Mouse (Mus musculus): Measurements from ENCODE around the gene P2rx5. TPM values are rescaled to one million over a fixed set of nuclear protein-coding genes. Genes with fewer than 3 reads are reported as not detected.

Gene P2rx5
- polyA plus RNA-seq, 1 experiment from 2014 or later, result 0.42 TPM

GRCm38 (mm10) chr11:73146975-73147365 lies 13.3 kb upstream of the P2rx5 start:
- no peak for ATAC-seq (ENCODE audit: low FRiP score)
- no peak overlapping the region for H3K4me2 ChIP-seq
- 70% methylated on average over 7 of the region's 7 CpGs for WGBS
- no peaks in the 10 kb centered on the region for H3K9me3 ChIP-seq
- no peaks in the 10 kb centered on the region for H3K27me3 ChIP-seq
- no peaks in the 10 kb centered on the region for H3K4me1 ChIP-seq (replicated peaks)
- H3K36me3 ChIP-seq, result no peaks in the 10 kb centered on the region
- no peak overlapping the region for H3K9ac ChIP-seq
- no peak overlapping the region for H3K27ac ChIP-seq
- H3K4me3 ChIP-seq, result no peak overlapping the region

GRCm38 (mm10) chr11:73148209-73148608 lies 12.0 kb upstream of the P2rx5 start:
- no peak overlapping the region for H3K9ac ChIP-seq
- no peak overlapping the region for H3K4me2 ChIP-seq
- H3K4me3 ChIP-seq, result no peak overlapping the region
- no peaks in the 10 kb centered on the region for H3K4me1 ChIP-seq (replicated peaks)
- no peaks in the 10 kb centered on the region for H3K9me3 ChIP-seq
- no peak for ATAC-seq (ENCODE audit: low FRiP score)
- H3K36me3 ChIP-seq, result no peaks in the 10 kb centered on the region
- H3K27me3 ChIP-seq, result no peaks in the 10 kb centered on the region
- no peak overlapping the region for H3K27ac ChIP-seq
- WGBS, result 77% methylated on average over 9 of the region's 9 CpGs

- Histone ChIP-seq H3K27ac (no peak overlapping the region), H3K9me3 (no peaks in the 10 kb centered on the region), H3K9ac (no peak overlapping the region), H3K4me1 (replicated peaks) (peaks cover 2% of the 10 kb centered on the region; the same call in 1 of the 2 replicates), H3K27me3 (peaks cover 17% of the 10 kb centered on the region), H3K36me3 (no peaks in the 10 kb centered on the region), H3K4me2 (no peak overlapping the region), H3K4me3 (no peak overlapping the region)
- ATAC-seq (ENCODE audit: low FRiP score), result no peak
- 84% methylated on average over 6 of the region's 6 CpGs for WGBS
These were observed 5.2 kb upstream of the P2rx5 start for GRCm38 (mm10) chr11:73155071-73155470.

GRCm38 (mm10) chr11:73160811-73161200 lies 585 bp downstream of the P2rx5 start:
- Histone ChIP-seq H3K4me2 (peak overlapping the region; percentile 84), H3K27me3 (peaks cover 35% of the 10 kb centered on the region), H3K4me3 (peak overlapping the region; percentile 48), H3K9me3 (no peaks in the 10 kb centered on the region), H3K36me3 (no peaks in the 10 kb centered on the region), H3K27ac (no peak overlapping the region), H3K4me1 (replicated peaks) (peaks cover 12% of the 10 kb centered on the region), H3K9ac (no peak overlapping the region; the same call in 1 of the 2 replicates)
- ATAC-seq (ENCODE audit: low FRiP score), result no peak
- WGBS, result 30% methylated on average over 6 of the region's 6 CpGs

GRCm38 (mm10) chr11:73161616-73162015 lies 1.4 kb downstream of the P2rx5 start:
- H3K36me3 ChIP-seq, result no peaks in the 10 kb centered on the region
- H3K4me2 ChIP-seq, result no peak overlapping the region
- ATAC-seq (ENCODE audit: low FRiP score), result no peak
- H3K9me3 ChIP-seq, result no peaks in the 10 kb centered on the region
- no peak overlapping the region for H3K27ac ChIP-seq
- H3K4me1 ChIP-seq (replicated peaks), result peaks cover 12% of the 10 kb centered on the region
- no peak overlapping the region for H3K9ac ChIP-seq
- no peak overlapping the region for H3K4me3 ChIP-seq
- WGBS, result 96% methylated on average over 4 of the region's 4 CpGs
- peaks cover 35% of the 10 kb centered on the region for H3K27me3 ChIP-seq

GRCm38 (mm10) chr11:73162284-73162683 lies 2.1 kb downstream of the P2rx5 start:
- Histone ChIP-seq H3K27me3 (peaks cover 35% of the 10 kb centered on the region), H3K4me1 (replicated peaks) (peaks cover 12% of the 10 kb centered on the region), H3K9ac (no peak overlapping the region), H3K4me3 (no peak overlapping the region), H3K27ac (no peak overlapping the region), H3K36me3 (no peaks in the 10 kb centered on the region), H3K4me2 (no peak overlapping the region), H3K9me3 (no peaks in the 10 kb centered on the region)
- 78% methylated on average over 5 of the region's 5 CpGs for WGBS
- no peak for ATAC-seq (ENCODE audit: low FRiP score)

GRCm38 (mm10) chr11:73168071-73168470 lies 7.8 kb downstream of the P2rx5 start:
- peaks cover 13% of the 10 kb centered on the region for H3K36me3 ChIP-seq
- H3K27me3 ChIP-seq, result no peaks in the 10 kb centered on the region
- 0 out of 2 replicates have a peak, but pooled peaks cover 10% of the 10 kb centered on the region for H3K4me1 ChIP-seq (replicated peaks)
- WGBS, result 84% methylated on average over 8 of the region's 8 CpGs
- no peak overlapping the region for H3K4me3 ChIP-seq
- H3K9ac ChIP-seq, result no peak overlapping the region
- no peaks in the 10 kb centered on the region for H3K9me3 ChIP-seq
- ATAC-seq (ENCODE audit: low FRiP score), result no peak
- no peak overlapping the region for H3K4me2 ChIP-seq
- no peak overlapping the region for H3K27ac ChIP-seq

GRCm38 (mm10) chr11:73168576-73168975 lies 8.4 kb downstream of the P2rx5 start:
- Histone ChIP-seq H3K27me3 (no peaks in the 10 kb centered on the region), H3K4me1 (replicated peaks) (0 out of 2 replicates have a peak, but pooled peaks cover 10% of the 10 kb centered on the region), H3K36me3 (peaks cover 13% of the 10 kb centered on the region), H3K4me2 (no peak overlapping the region), H3K27ac (no peak overlapping the region), H3K9ac (no peak overlapping the region), H3K9me3 (no peaks in the 10 kb centered on the region), H3K4me3 (no peak overlapping the region)
- 79% methylated on average over 6 of the region's 6 CpGs for WGBS
- no peak for ATAC-seq (ENCODE audit: low FRiP score)

GRCm38 (mm10) chr11:73169231-73169630 lies 9.0 kb downstream of the P2rx5 start:
- peaks cover 17% of the 10 kb centered on the region for H3K36me3 ChIP-seq
- H3K27me3 ChIP-seq, result no peaks in the 10 kb centered on the region
- no peak overlapping the region for H3K4me2 ChIP-seq
- no peak overlapping the region for H3K27ac ChIP-seq
- WGBS, result 54% methylated on average over 4 of the region's 4 CpGs
- no peaks in the 10 kb centered on the region for H3K9me3 ChIP-seq
- peak; percentile 66; the same call in 1 of the 2 replicates for ATAC-seq (ENCODE audit: low FRiP score)
- H3K9ac ChIP-seq, result no peak overlapping the region
- no peak overlapping the region for H3K4me3 ChIP-seq
- H3K4me1 ChIP-seq (replicated peaks), result peaks cover 10% of the 10 kb centered on the region; the same call in 1 of the 2 replicates

GRCm38 (mm10) chr11:73172186-73172585 lies 12.0 kb downstream of the P2rx5 start:
- Histone ChIP-seq H3K4me1 (replicated peaks) (peaks cover 30% of the 10 kb centered on the region), H3K36me3 (peaks cover 23% of the 10 kb centered on the region), H3K4me3 (no peak overlapping the region), H3K9me3 (no peaks in the 10 kb centered on the region), H3K9ac (no peak overlapping the region), H3K4me2 (no peak overlapping the region), H3K27ac (0 out of 2 replicates have a peak overlapping the region, but pooled peaks have one; percentile 12), H3K27me3 (no peaks in the 10 kb centered on the region)
- ATAC-seq (ENCODE audit: low FRiP score), result no peak
- 77% methylated on average over 5 of the region's 5 CpGs for WGBS

GRCm38 (mm10) chr11:73175612-73176011 lies 15.4 kb downstream of the P2rx5 start:
- 44% methylated on average over 8 of the region's 8 CpGs for WGBS
- Histone ChIP-seq H3K4me1 (replicated peaks) (peaks cover 56% of the 10 kb centered on the region), H3K4me2 (peak overlapping the region; percentile 84), H3K36me3 (peaks cover 24% of the 10 kb centered on the region), H3K4me3 (peak overlapping the region; percentile 71), H3K9ac (peak overlapping the region; percentile 84), H3K27ac (no peak overlapping the region), H3K27me3 (no peaks in the 10 kb centered on the region), H3K9me3 (no peaks in the 10 kb centered on the region)
- ATAC-seq (ENCODE audit: low FRiP score), result no peak

GRCm38 (mm10) chr11:73176186-73176585 lies 16.0 kb downstream of the P2rx5 start:
- H3K27ac ChIP-seq, result peak overlapping the region; percentile 91
- peaks cover 56% of the 10 kb centered on the region for H3K4me1 ChIP-seq (replicated peaks)
- H3K9ac ChIP-seq, result peak overlapping the region; percentile 84
- no peak for ATAC-seq (ENCODE audit: low FRiP score)
- under 1% methylated on average over 15 of the region's 15 CpGs for WGBS
- no peaks in the 10 kb centered on the region for H3K27me3 ChIP-seq
- H3K36me3 ChIP-seq, result peaks cover 21% of the 10 kb centered on the region
- H3K4me2 ChIP-seq, result peak overlapping the region; percentile 84
- H3K9me3 ChIP-seq, result no peaks in the 10 kb centered on the region
- peak overlapping the region; percentile 71 for H3K4me3 ChIP-seq

Data from hindbrain, embryonic 13.5 days (tissue).